Mouse (Mus musculus) lung, postnatal 0 days (tissue): ENCODE data around the gene Habp4. TPM values are rescaled to one million over a fixed set of nuclear protein-coding genes. Genes with fewer than 3 reads are reported as not detected.

Experiments
- ATAC-seq: fragments of 200-750 bp; cut with Nextera tagmentation; 2 replicates; pipeline ENCODE4 v1.8.0; 2017; ENCODE audit warnings: moderate library complexity
- DNase-seq: peaks from one replicate; pipeline ENCODE4 v3.0.0-alpha.2; 2016; ENCODE audit warnings: low spot score
- H3K27ac ChIP-seq: fragments of 300-500 bp; sonication (generic); 2 replicates; pipeline ENCODE4 v1.5.1; 2014; ENCODE audit warnings: antibody characterized with exemption, mild to moderate bottlenecking, low read length, mixed read lengths
- H3K27me3 ChIP-seq: fragments of 300-500 bp; sonication (generic); replicated peaks from 2 replicates; pipeline ENCODE4 v1.6.1; 2014; ENCODE audit warnings: low read length, mixed read lengths; ENCODE audit not compliant: insufficient read depth
- H3K36me3 ChIP-seq: fragments of 300-500 bp; sonication (generic); 2 replicates; pipeline ENCODE4 v1.6.1; 2014; ENCODE audit warnings: low read length, mixed read lengths; ENCODE audit not compliant: insufficient read depth
- H3K4me1 ChIP-seq: fragments of 300-500 bp; sonication (generic); 2 replicates; pipeline ENCODE4 v1.6.1; 2014; ENCODE audit warnings: antibody characterized with exemption, low read depth, low read length, mixed read lengths; ENCODE audit not compliant: insufficient read depth
- H3K4me2 ChIP-seq: fragments of 300-500 bp; sonication (generic); replicated peaks from 2 replicates; pipeline ENCODE4 v1.6.1; 2014; ENCODE audit warnings: low read depth, mild to moderate bottlenecking, low read length, moderate library complexity, mixed read lengths
- H3K4me3 ChIP-seq: fragments of 300-500 bp; sonication (generic); 2 replicates; pipeline ENCODE4 v1.5.1; 2014; ENCODE audit warnings: low read depth, low read length
- H3K9ac ChIP-seq: fragments of 300-500 bp; sonication (generic); replicated peaks from 2 replicates; pipeline ENCODE4 v1.6.1; 2014; ENCODE audit warnings: low read depth, mild to moderate bottlenecking
- H3K9me3 ChIP-seq: fragments of 300-500 bp; sonication (generic); 2 replicates; pipeline ENCODE4 v1.6.1; 2016; ENCODE audit warnings: low read length, mixed read lengths
- CTCF ChIP-seq: IDR thresholded peaks from 2 replicates; pipeline ENCODE4 v1.5.1; 2016; ENCODE audit warnings: antibody characterized with exemption, mild to moderate bottlenecking
- EP300 ChIP-seq: IDR thresholded peaks from 2 replicates; pipeline ENCODE4 v1.6.1; 2016; ENCODE audit warnings: antibody characterized with exemption, mild to moderate bottlenecking, control low read depth
- WGBS: fragments of 180-500 bp; shearing (Covaris S2); extraction: QIAGEN DNeasy Blood & Tissue Kit; methylation state at CpG from one replicate; pipeline ENCODE4 v1.1.7; 2014; 5-methylcytosine and 5-hydroxymethylcytosine counted together
- polyA plus RNA-seq: library from polyadenylated mRNA; unstranded; fragments of >200 nt; fragmentation: Nextera tagmentation; extraction: Ambion mirVana; gene quantifications from 2 replicates; pipeline ENCODE4 v1.2.1, GENCODE M21; 2015

Habp4 gene
- polyA plus RNA-seq, 1 experiment from 2014 or later, result 16.6 TPM

DNA sequence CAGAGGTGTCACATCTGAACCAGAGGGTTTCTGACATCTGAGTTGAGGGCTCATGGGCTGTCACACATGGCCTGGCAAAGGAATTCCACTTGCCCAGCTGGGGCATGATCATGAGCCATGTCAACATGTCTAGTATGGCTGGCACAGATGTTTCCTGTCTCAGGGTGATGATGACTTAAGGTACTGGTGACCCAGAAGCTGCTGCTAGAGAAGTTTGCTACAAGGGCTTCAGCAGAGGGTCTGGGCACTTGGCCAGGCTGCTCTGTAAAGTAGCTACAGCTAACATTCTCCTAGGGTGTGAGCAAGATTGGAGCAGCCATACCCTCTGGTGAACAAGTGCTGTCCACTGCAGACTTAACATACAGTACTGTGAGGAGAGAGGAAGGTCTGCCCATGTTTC lies 25.4 kb downstream of the Habp4 start:
- Histone ChIP-seq H3K4me1 (no peaks in the 10 kb centered on the region), H3K4me3 (no peak overlapping the region), H3K4me2 (no peak overlapping the region), H3K36me3 (no peaks in the 10 kb centered on the region), H3K9me3 (no peaks in the 10 kb centered on the region), H3K27ac (no peak overlapping the region), H3K27me3 (no peaks in the 10 kb centered on the region), H3K9ac (no peak overlapping the region)
- DNase-seq (peak; percentile 19), ATAC-seq (peak; percentile 46; the same call in 1 of the 2 replicates)
- TF ChIP-seq EP300 (no peak), CTCF (no peak)

DNA sequence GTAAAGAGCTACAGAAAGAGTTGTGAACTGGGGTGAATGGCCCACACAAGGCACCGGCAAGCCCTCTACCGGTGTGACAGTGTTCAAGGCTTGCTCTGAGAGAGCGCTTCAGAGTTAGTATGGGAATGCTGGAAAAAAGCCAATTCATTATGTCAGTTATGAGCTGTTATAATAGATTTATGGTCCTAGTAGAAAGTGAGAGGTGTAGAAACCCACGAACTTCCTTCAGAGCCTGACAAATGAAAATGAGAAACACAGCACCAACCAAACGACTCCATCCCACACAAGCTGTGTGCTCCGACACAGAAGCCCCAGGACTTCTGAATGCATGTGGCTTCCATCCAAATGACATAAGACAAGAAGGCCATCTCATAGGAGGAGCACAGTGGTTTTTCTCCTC lies 36.3 kb downstream of the Habp4 start:
- Histone ChIP-seq H3K9me3 (no peaks in the 10 kb centered on the region), H3K27ac (no peak overlapping the region), H3K9ac (no peak overlapping the region), H3K27me3 (no peaks in the 10 kb centered on the region), H3K4me1 (no peaks in the 10 kb centered on the region), H3K4me3 (no peak overlapping the region), H3K36me3 (no peaks in the 10 kb centered on the region), H3K4me2 (no peak overlapping the region)
- no peak for ATAC-seq
- no peak for TF ChIP-seq EP300
- TF ChIP-seq CTCF, result no peak
- 69% methylated on average over 6 of the region's 6 CpGs for WGBS
- no peak for DNase-seq

DNA sequence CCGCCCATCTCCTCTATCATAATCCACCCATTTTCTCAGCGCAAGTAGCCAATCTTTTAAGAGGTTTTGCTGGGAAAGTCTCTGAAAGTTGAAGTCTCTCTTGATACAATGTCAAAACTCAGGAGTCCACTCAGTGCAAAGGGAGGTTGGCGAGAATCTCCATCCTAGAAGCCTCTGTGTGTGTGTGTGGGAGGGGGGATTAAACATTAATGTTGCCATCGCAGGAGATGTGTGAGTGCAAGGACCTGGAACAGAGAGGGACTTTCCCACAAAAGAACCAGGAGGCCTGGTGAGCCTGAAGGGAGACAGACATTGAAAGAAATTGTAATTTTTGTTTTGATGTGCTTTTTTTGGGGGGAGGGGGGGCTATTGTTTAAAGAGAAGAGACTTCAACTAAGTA lies 36.7 kb downstream of the Habp4 start:
- Histone ChIP-seq H3K9ac (no peak overlapping the region), H3K4me2 (no peak overlapping the region), H3K4me1 (no peaks in the 10 kb centered on the region), H3K4me3 (no peak overlapping the region), H3K27ac (no peak overlapping the region), H3K27me3 (no peaks in the 10 kb centered on the region), H3K9me3 (no peaks in the 10 kb centered on the region), H3K36me3 (no peaks in the 10 kb centered on the region)
- TF ChIP-seq EP300 (no peak), CTCF (no peak)
- ATAC-seq (no peak), DNase-seq (no peak)
- WGBS, result 90% methylated on average over 4 of the region's 4 CpGs

DNA sequence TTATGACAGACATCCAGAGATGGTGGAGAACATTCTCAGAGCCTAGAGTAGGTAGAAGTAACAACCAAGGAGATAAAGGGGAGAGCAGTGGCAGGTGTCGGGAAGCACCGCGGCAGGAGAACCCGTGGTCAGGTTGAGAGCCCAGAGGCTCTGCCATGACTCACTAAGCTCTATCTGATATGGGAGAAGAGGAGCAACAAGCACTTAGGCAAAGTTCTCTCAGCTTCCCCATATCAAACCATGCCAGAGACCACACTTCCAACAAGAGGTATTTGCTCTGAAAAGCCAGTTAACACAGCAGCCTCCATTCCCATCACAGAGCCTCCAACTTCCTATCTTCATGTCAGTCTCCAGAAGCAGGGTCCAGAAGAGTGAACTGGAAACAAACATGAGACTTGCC lies 39.3 kb downstream of the Habp4 start:
- WGBS, result 88% methylated on average over 4 of the region's 4 CpGs
- ATAC-seq (no peak), DNase-seq (no peak)
- Histone ChIP-seq H3K27ac (no peak overlapping the region), H3K4me2 (no peak overlapping the region), H3K9me3 (no peaks in the 10 kb centered on the region), H3K36me3 (no peaks in the 10 kb centered on the region), H3K27me3 (no peaks in the 10 kb centered on the region), H3K9ac (no peak overlapping the region), H3K4me3 (no peak overlapping the region), H3K4me1 (no peaks in the 10 kb centered on the region)
- TF ChIP-seq CTCF (no peak), EP300 (no peak)

DNA sequence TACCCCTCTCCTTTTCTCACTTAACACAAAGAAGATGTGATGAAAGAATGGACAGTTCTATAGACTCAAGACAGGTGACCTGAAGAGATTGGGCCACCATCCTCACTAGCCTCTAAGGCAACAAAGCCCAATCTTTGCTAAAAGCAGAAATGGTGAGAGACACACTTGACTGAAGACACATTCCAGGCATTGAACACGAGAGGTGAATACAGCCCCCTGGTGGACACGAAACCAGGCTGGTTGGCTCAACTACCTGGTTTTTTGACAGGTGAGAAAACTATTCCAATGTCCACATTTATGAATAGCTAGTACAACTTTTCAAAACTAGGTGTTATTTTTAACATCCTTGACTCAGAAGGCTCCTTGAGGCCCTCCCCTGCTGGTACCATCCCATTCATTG lies 43.1 kb downstream of the Habp4 start:
- no peak overlapping the region for H3K4me2 ChIP-seq
- H3K27ac ChIP-seq, result no peak overlapping the region
- H3K9me3 ChIP-seq, result no peaks in the 10 kb centered on the region
- H3K9ac ChIP-seq, result no peak overlapping the region
- ATAC-seq, result peak; percentile 52; the same call in 1 of the 2 replicates
- 62% methylated on average over 2 of the region's 2 CpGs for WGBS
- H3K36me3 ChIP-seq, result no peaks in the 10 kb centered on the region
- H3K4me3 ChIP-seq, result no peak overlapping the region
- peak; percentile 70 for TF ChIP-seq CTCF
- no peak for TF ChIP-seq EP300
- H3K4me1 ChIP-seq, result no peaks in the 10 kb centered on the region
- no peaks in the 10 kb centered on the region for H3K27me3 ChIP-seq
- DNase-seq, result no peak

DNA sequence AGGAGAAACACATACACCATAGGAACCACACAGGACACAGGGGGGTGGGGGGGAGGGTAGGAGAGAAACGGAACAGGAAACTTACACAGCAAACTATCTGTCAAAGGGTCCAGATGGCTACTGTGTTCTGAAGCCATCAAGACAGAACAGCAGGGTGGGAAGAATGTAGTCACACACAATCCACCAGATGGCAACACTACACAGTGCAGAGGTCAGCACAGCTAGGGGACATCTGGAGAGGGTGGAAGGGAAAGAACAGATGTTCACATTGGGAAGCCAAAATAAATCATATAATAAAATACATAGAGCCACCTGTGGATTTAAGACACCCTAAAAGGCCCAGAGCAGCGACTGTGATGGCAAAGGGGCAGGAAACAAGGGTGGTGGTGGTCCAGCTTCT lies 43.6 kb downstream of the Habp4 start:
- no peak overlapping the region for H3K4me2 ChIP-seq
- no peaks in the 10 kb centered on the region for H3K9me3 ChIP-seq
- no peaks in the 10 kb centered on the region for H3K4me1 ChIP-seq
- H3K27me3 ChIP-seq, result no peaks in the 10 kb centered on the region
- DNase-seq, result peak; percentile 61
- H3K27ac ChIP-seq, result no peak overlapping the region
- no peak overlapping the region for H3K9ac ChIP-seq
- no peak overlapping the region for H3K4me3 ChIP-seq
- no peaks in the 10 kb centered on the region for H3K36me3 ChIP-seq
- ATAC-seq, result peak; percentile 89
- TF ChIP-seq EP300, result no peak
- TF ChIP-seq CTCF, result peak; percentile 60
- 29% methylated on average over 2 of the region's 2 CpGs for WGBS

DNA sequence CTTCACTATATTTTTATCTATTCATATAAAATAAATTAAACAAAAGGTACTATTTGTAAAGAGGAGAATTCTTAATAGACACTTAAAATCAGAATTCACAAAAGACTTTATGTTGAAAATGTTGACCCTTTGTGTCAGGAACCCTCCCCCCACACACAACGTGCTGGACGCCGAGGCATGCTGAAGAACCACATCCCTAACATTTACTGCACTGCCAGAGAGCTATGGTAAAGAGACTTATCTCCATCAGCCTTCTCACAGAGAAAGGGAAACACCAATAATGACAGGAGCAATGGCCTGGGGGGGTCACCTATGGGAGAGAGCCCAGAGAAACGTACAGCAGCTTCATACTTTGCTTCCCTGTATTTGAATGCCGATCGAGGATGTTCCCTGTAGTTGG lies 46.5 kb downstream of the Habp4 start:
- 85% methylated on average over 6 of the region's 6 CpGs for WGBS
- Histone ChIP-seq H3K4me3 (no peak overlapping the region), H3K36me3 (no peaks in the 10 kb centered on the region), H3K9ac (no peak overlapping the region), H3K4me1 (no peaks in the 10 kb centered on the region), H3K27ac (no peak overlapping the region), H3K27me3 (no peaks in the 10 kb centered on the region), H3K9me3 (no peaks in the 10 kb centered on the region), H3K4me2 (no peak overlapping the region)
- no peak for TF ChIP-seq EP300
- TF ChIP-seq CTCF, result no peak
- ATAC-seq (no peak), DNase-seq (no peak)
